Comparison of ENCODE assay signal across 12 mouse cellular contexts in genomic region chr13:90797209-90797608, GRCm38 (mm10).
"Had no signal": no experiment of that assay in that cellular context is flagged by ENCODE, and none has a peak within 500 bp of the region (broad histone marks: within the 10 kb centered on the region; RNA-seq: fewer than 3 reads in every experiment).

No protein-coding gene starts in this region.

- H3K4me1 ChIP-seq: neural tube, embryonic 12.5 days; stomach, embryonic 15.5 days had no signal

- H3K4me3 ChIP-seq: limb, embryonic 13.5 days; midbrain, embryonic 10.5 days; neural tube, embryonic 12.5 days; stomach, embryonic 15.5 days had no signal

- DNase-seq: kidney, postnatal 10 days; kidney, postnatal 4 days; left cerebral cortex, postnatal 4 days; lung, adult 18-20 months; lung, postnatal 4 days; midbrain, embryonic 14.5 days; thymus, postnatal 36 days had no signal

- H3K4me2 ChIP-seq: limb, embryonic 13.5 days; neural tube, embryonic 12.5 days; stomach, embryonic 15.5 days had no signal

- H3K27ac ChIP-seq: liver, embryonic 14.5 days; midbrain, embryonic 10.5 days; neural tube, embryonic 12.5 days; stomach, embryonic 15.5 days had no signal

- H3K27me3 ChIP-seq: limb, embryonic 13.5 days; neural tube, embryonic 12.5 days; stomach, embryonic 15.5 days had no signal

- H3K9ac ChIP-seq: limb, embryonic 13.5 days; liver, embryonic 14.5 days; neural tube, embryonic 12.5 days; stomach, embryonic 15.5 days had no signal

- H3K36me3 ChIP-seq: limb, embryonic 13.5 days; midbrain, embryonic 10.5 days; neural tube, embryonic 12.5 days; stomach, embryonic 15.5 days had no signal

- H3K9me3 ChIP-seq: limb, embryonic 13.5 days; midbrain, embryonic 10.5 days; neural tube, embryonic 12.5 days; stomach, embryonic 15.5 days had no signal
